ENCODE assay signal across 20 mouse cellular contexts in the genomic region with DNA sequence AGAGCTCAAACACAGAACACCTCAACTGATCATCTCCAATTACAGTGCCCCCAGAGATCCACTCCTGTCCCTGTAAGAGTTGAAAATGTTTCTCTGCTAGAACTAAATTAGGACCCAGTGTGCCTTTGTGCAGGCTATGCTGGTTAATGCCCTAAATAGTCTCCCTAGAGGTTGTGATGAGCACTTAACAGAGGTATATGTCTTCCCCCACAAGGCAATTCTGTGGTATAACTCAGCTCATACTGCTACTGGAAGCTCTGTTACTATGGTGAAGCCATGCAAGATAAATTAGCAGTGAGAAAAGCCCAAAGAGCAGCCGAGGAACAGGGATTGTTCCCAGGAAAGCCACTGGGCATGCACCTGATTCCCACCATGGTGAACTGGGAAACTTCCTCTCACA.
DNase-seq lines count a peak whose midpoint lies in the region; ATAC-seq and TF ChIP-seq lines count a peak whose summit lies in the region.
"Had no signal": no experiment of that assay in that cellular context is flagged by ENCODE, and none has a peak within 500 bp of the region (broad histone marks: within the 10 kb centered on the region; RNA-seq: fewer than 3 reads in every experiment).

No protein-coding gene starts in this region.

- no peaks in the 10 kb centered on the region for H3K9me3 ChIP-seq in forebrain, embryonic 11.5 days (ENCODE audit: control insufficient read depth, low read length)
- no peaks in the 10 kb centered on the region for H3K9me3 ChIP-seq in forebrain, embryonic 10.5 days
- no peaks in the 10 kb centered on the region for H3K9me3 ChIP-seq in midbrain, embryonic 13.5 days
- H3K9me3 ChIP-seq in midbrain, postnatal 0 days (ENCODE audit: low read length), result no peaks in the 10 kb centered on the region
- H3K9me3 ChIP-seq in forebrain, embryonic 12.5 days, result no peaks in the 10 kb centered on the region
- no peaks in the 10 kb centered on the region for H3K9me3 ChIP-seq in forebrain, embryonic 16.5 days (ENCODE audit: control insufficient read depth, low read length)
- H3K9me3 ChIP-seq: embryonic facial prominence, embryonic 13.5 days; heart, embryonic 12.5 days; hindbrain, embryonic 15.5 days; intestine, embryonic 15.5 days had no signal

- ATAC-seq in forebrain, embryonic 11.5 days (replicated peaks; ENCODE audit: low FRiP score), result 0 out of 2 replicates have a peak, but pooled peaks have one; percentile 21
- ATAC-seq in midbrain, embryonic 13.5 days, result no peak
- no peak for ATAC-seq in midbrain, postnatal 0 days (ENCODE audit: low FRiP score)
- no peak for ATAC-seq in forebrain, embryonic 12.5 days (ENCODE audit: low FRiP score)
- peak; percentile 32; the same call in 1 of the 2 replicates for ATAC-seq in forebrain, embryonic 16.5 days
- ATAC-seq in inflammation-experienced regulatory T-cells, adult 6 months, result no peak
- ATAC-seq: intestine, embryonic 15.5 days had no signal

- no peak overlapping the region for H3K4me3 ChIP-seq in forebrain, embryonic 11.5 days (ENCODE audit: low read depth, low read length)
- H3K4me3 ChIP-seq in forebrain, embryonic 10.5 days, result no peak overlapping the region
- H3K4me3 ChIP-seq in midbrain, embryonic 13.5 days (replicated peaks), result no peak overlapping the region
- H3K4me3 ChIP-seq in midbrain, postnatal 0 days (ENCODE audit: low read depth, low read length), result no peak overlapping the region
- H3K4me3 ChIP-seq in forebrain, embryonic 12.5 days (replicated peaks), result no peak overlapping the region
- H3K4me3 ChIP-seq in forebrain, embryonic 16.5 days (replicated peaks; ENCODE audit: low read length), result no peak overlapping the region
- H3K4me3 ChIP-seq: embryonic facial prominence, embryonic 13.5 days; heart, adult 2 months; heart, embryonic 12.5 days; hindbrain, embryonic 15.5 days; intestine, embryonic 15.5 days had no signal

- H3K27ac ChIP-seq in forebrain, embryonic 11.5 days (ENCODE audit: low read depth, low read length), result no peak overlapping the region
- no peak overlapping the region for H3K27ac ChIP-seq in forebrain, embryonic 10.5 days
- H3K27ac ChIP-seq in midbrain, embryonic 13.5 days, result peak overlapping the region; percentile 25; the same call in 1 of the 2 replicates
- no peak overlapping the region for H3K27ac ChIP-seq in midbrain, postnatal 0 days (ENCODE audit: low read depth, low read length)
- H3K27ac ChIP-seq in forebrain, embryonic 12.5 days, result peak overlapping the region; percentile 43; the same call in 1 of the 2 replicates
- H3K27ac ChIP-seq in forebrain, embryonic 16.5 days (ENCODE audit: low read length), result no peak overlapping the region
- H3K27ac ChIP-seq: embryonic facial prominence, embryonic 13.5 days; heart, adult 2 months; intestine, embryonic 15.5 days had no signal

- no peak overlapping the region for H3K4me2 ChIP-seq in forebrain, embryonic 11.5 days (ENCODE audit: low read depth, low read length, severe bottlenecking)
- H3K4me2 ChIP-seq in midbrain, embryonic 13.5 days (replicated peaks), result no peak overlapping the region
- H3K4me2 ChIP-seq in midbrain, postnatal 0 days (ENCODE audit: low read depth, low read length, poor library complexity, severe bottlenecking), result no peak overlapping the region
- H3K4me2 ChIP-seq in forebrain, embryonic 12.5 days, result no peak overlapping the region
- H3K4me2 ChIP-seq in forebrain, embryonic 16.5 days (ENCODE audit: low read length), result no peak overlapping the region
- H3K4me2 ChIP-seq: embryonic facial prominence, embryonic 13.5 days; heart, embryonic 12.5 days; hindbrain, embryonic 15.5 days; intestine, embryonic 15.5 days had no signal

- 55% methylated on average over 1 of the region's 1 CpGs for WGBS in forebrain, embryonic 11.5 days
- 74% methylated on average over 1 of the region's 1 CpGs for WGBS in forebrain, embryonic 10.5 days
- WGBS in midbrain, embryonic 13.5 days, result 47% methylated on average over 1 of the region's 1 CpGs
- WGBS in midbrain, postnatal 0 days, result 33% methylated on average over 1 of the region's 1 CpGs
- 54% methylated on average over 1 of the region's 1 CpGs for WGBS in forebrain, embryonic 12.5 days
- WGBS in forebrain, embryonic 16.5 days, result 28% methylated on average over 1 of the region's 1 CpGs

- no peaks in the 10 kb centered on the region; the same call in 1 of the 2 replicates for H3K4me1 ChIP-seq in forebrain, embryonic 11.5 days (replicated peaks; ENCODE audit: control insufficient read depth, insufficient read depth, low read length)
- peaks cover 8% of the 10 kb centered on the region for H3K4me1 ChIP-seq in forebrain, embryonic 10.5 days
- no peaks in the 10 kb centered on the region for H3K4me1 ChIP-seq in midbrain, embryonic 13.5 days (replicated peaks)
- no peaks in the 10 kb centered on the region for H3K4me1 ChIP-seq in midbrain, postnatal 0 days (ENCODE audit: insufficient read depth, low read length)
- H3K4me1 ChIP-seq in forebrain, embryonic 12.5 days, result no peaks in the 10 kb centered on the region
- H3K4me1 ChIP-seq in forebrain, embryonic 16.5 days (replicated peaks; ENCODE audit: control insufficient read depth, insufficient read depth, low read length), result peaks cover 19% of the 10 kb centered on the region
- H3K4me1 ChIP-seq: embryonic facial prominence, embryonic 13.5 days; heart, embryonic 12.5 days; intestine, embryonic 15.5 days had no signal

- H3K36me3 ChIP-seq in forebrain, embryonic 11.5 days (ENCODE audit: control insufficient read depth, insufficient read depth, low read length), result no peaks in the 10 kb centered on the region
- H3K36me3 ChIP-seq in forebrain, embryonic 10.5 days (replicated peaks), result no peaks in the 10 kb centered on the region
- no peaks in the 10 kb centered on the region for H3K36me3 ChIP-seq in midbrain, embryonic 13.5 days
- H3K36me3 ChIP-seq in midbrain, postnatal 0 days (ENCODE audit: insufficient read depth, low read length), result no peaks in the 10 kb centered on the region
- no peaks in the 10 kb centered on the region for H3K36me3 ChIP-seq in forebrain, embryonic 12.5 days (replicated peaks)
- no peaks in the 10 kb centered on the region for H3K36me3 ChIP-seq in forebrain, embryonic 16.5 days (ENCODE audit: control insufficient read depth, insufficient read depth)
- H3K36me3 ChIP-seq: embryonic facial prominence, embryonic 13.5 days; heart, embryonic 12.5 days; hindbrain, embryonic 15.5 days; intestine, embryonic 15.5 days had no signal

- no peaks in the 10 kb centered on the region for H3K27me3 ChIP-seq in forebrain, embryonic 11.5 days (ENCODE audit: control insufficient read depth, insufficient read depth, low read length)
- no peaks in the 10 kb centered on the region for H3K27me3 ChIP-seq in forebrain, embryonic 10.5 days (ENCODE audit: poor library complexity, severe bottlenecking)
- no peaks in the 10 kb centered on the region for H3K27me3 ChIP-seq in midbrain, embryonic 13.5 days
- H3K27me3 ChIP-seq in midbrain, postnatal 0 days (ENCODE audit: insufficient read depth, low read length), result no peaks in the 10 kb centered on the region
- no peaks in the 10 kb centered on the region for H3K27me3 ChIP-seq in forebrain, embryonic 12.5 days
- H3K27me3 ChIP-seq in forebrain, embryonic 16.5 days (replicated peaks; ENCODE audit: control insufficient read depth, insufficient read depth, low read length), result no peaks in the 10 kb centered on the region
- H3K27me3 ChIP-seq: embryonic facial prominence, embryonic 13.5 days; heart, embryonic 12.5 days; hindbrain, embryonic 15.5 days; intestine, embryonic 15.5 days had no signal

- no peak for TF ChIP-seq CTCF in midbrain, postnatal 0 days (IDR thresholded peaks at IDR 0.05)

- no peak for DNase-seq in forebrain, embryonic 11.5 days (ENCODE audit: low spot score)
- DNase-seq in forebrain, embryonic 10.5 days (ENCODE audit: extremely low spot score, low spot score), result no peak
- DNase-seq in midbrain, postnatal 0 days (ENCODE audit: low spot score), result no peak
- no peak for DNase-seq in heart, adult 8-10 months (ENCODE audit: low spot score)
- DNase-seq: adrenal gland, postnatal 10 days; cerebellum, adult 11-12 months; cerebellum, adult 9-10 months; cerebellum, postnatal 25 days; gastrocnemius, postnatal 14 days; heart, adult 2 months; heart, postnatal 36 days; kidney, adult 18-20 months had no signal

- H3K9ac ChIP-seq in forebrain, embryonic 11.5 days (ENCODE audit: low read length), result no peak overlapping the region
- H3K9ac ChIP-seq in midbrain, embryonic 13.5 days (replicated peaks), result no peak overlapping the region
- H3K9ac ChIP-seq in midbrain, postnatal 0 days (replicated peaks; ENCODE audit: low read length, poor library complexity, severe bottlenecking), result no peak overlapping the region
- no peak overlapping the region for H3K9ac ChIP-seq in forebrain, embryonic 12.5 days
- H3K9ac ChIP-seq in forebrain, embryonic 16.5 days (replicated peaks; ENCODE audit: low read depth, low read length), result no peak overlapping the region
- H3K9ac ChIP-seq: embryonic facial prominence, embryonic 13.5 days; heart, embryonic 12.5 days; hindbrain, embryonic 15.5 days; intestine, embryonic 15.5 days had no signal

Comparison
In these comparisons a context has a peak if more than half of its experiments do, and no peak if none do; other contexts are left out.
1. ATAC-seq: peak in forebrain, embryonic 11.5 days (single experiment) and forebrain, embryonic 16.5 days (single experiment); none in midbrain, embryonic 13.5 days (single experiment), midbrain, postnatal 0 days (single experiment), forebrain, embryonic 12.5 days (single experiment) and inflammation-experienced regulatory T-cells, adult 6 months (single experiment).
2. H3K27ac ChIP-seq: peak in midbrain, embryonic 13.5 days (single experiment) and forebrain, embryonic 12.5 days (single experiment); none in forebrain, embryonic 11.5 days (single experiment), forebrain, embryonic 10.5 days (single experiment), midbrain, postnatal 0 days (single experiment) and forebrain, embryonic 16.5 days (single experiment).